Comparison of ENCODE assay signal across 25 mouse cellular contexts in genomic region chr10:120734364-120734763, GRCm38 (mm10).
DNase-seq lines count a peak whose midpoint lies in the region; ATAC-seq and TF ChIP-seq lines count a peak whose summit lies in the region.
"Had no signal": no experiment of that assay in that cellular context is flagged by ENCODE, and none has a peak within 500 bp of the region (broad histone marks: within the 10 kb centered on the region; RNA-seq: fewer than 3 reads in every experiment).

No protein-coding gene starts in this region.

- peak; percentile 44 for DNase-seq in heart, adult 11 months
- no peak for DNase-seq in heart, adult 8-10 months (ENCODE audit: low spot score)
- peak; percentile 11 for DNase-seq in lung, embryonic 14.5 days
- DNase-seq in lung, postnatal 0 days (ENCODE audit: low spot score) = no peak
- DNase-seq in adrenal gland, postnatal 14 days = no peak
- DNase-seq: adrenal gland, adult 8-10 months; adrenal gland, postnatal 25 days; B cell, adult 2 months; cerebellum, adult 11 months; cerebellum, adult 18-20 months; cerebellum, adult 8-10 months; cerebellum, adult 9-11 months; cerebellum, postnatal 14 days; cerebellum, postnatal 36 days; embryo, embryonic 11 days had no signal

- ATAC-seq in lung, embryonic 14.5 days (ENCODE audit: insufficient read depth) = no peak
- no peak for ATAC-seq in lung, postnatal 0 days
- ATAC-seq: CD4-positive, CD25-positive, alpha-beta regulatory T cell, adult 4 months; forebrain, embryonic 14.5 days; forebrain, embryonic 16.5 days had no signal

- H3K4me2 ChIP-seq in lung, embryonic 14.5 days = no peak overlapping the region
- no peak overlapping the region for H3K4me2 ChIP-seq in lung, postnatal 0 days (replicated peaks; ENCODE audit: low read depth, low read length)
- H3K4me2 ChIP-seq: embryonic facial prominence, embryonic 13.5 days; embryonic facial prominence, embryonic 15.5 days; forebrain, embryonic 12.5 days had no signal

- no peak overlapping the region for H3K4me3 ChIP-seq in lung, embryonic 14.5 days (ENCODE audit: low read depth, low read length)
- no peak overlapping the region for H3K4me3 ChIP-seq in lung, postnatal 0 days (ENCODE audit: low read depth, low read length)
- H3K4me3 ChIP-seq: embryonic facial prominence, embryonic 13.5 days; embryonic facial prominence, embryonic 15.5 days; erythroblast, embryonic 14.5 days; forebrain, embryonic 10.5 days; forebrain, embryonic 12.5 days had no signal

- no peaks in the 10 kb centered on the region; the same call in 1 of the 2 replicates for H3K4me1 ChIP-seq in lung, embryonic 14.5 days (ENCODE audit: insufficient read depth)
- no peaks in the 10 kb centered on the region for H3K4me1 ChIP-seq in lung, postnatal 0 days (ENCODE audit: insufficient read depth, low read depth, low read length)

- no peaks in the 10 kb centered on the region for H3K27me3 ChIP-seq in lung, embryonic 14.5 days (ENCODE audit: insufficient read depth, low read length)
- no peaks in the 10 kb centered on the region for H3K27me3 ChIP-seq in lung, postnatal 0 days (replicated peaks; ENCODE audit: insufficient read depth, low read length)
- H3K27me3 ChIP-seq: CH12.LX; embryonic facial prominence, embryonic 13.5 days had no signal

- no peak overlapping the region for H3K9ac ChIP-seq in lung, embryonic 14.5 days
- H3K9ac ChIP-seq in lung, postnatal 0 days (replicated peaks; ENCODE audit: low read depth) = no peak overlapping the region
- H3K9ac ChIP-seq: embryonic facial prominence, embryonic 13.5 days; embryonic facial prominence, embryonic 15.5 days; forebrain, embryonic 12.5 days had no signal

- no peak overlapping the region for H3K27ac ChIP-seq in lung, embryonic 14.5 days (ENCODE audit: low read depth)
- H3K27ac ChIP-seq in lung, postnatal 0 days (ENCODE audit: low read length) = no peak overlapping the region
- H3K27ac ChIP-seq: embryonic facial prominence, embryonic 13.5 days; embryonic facial prominence, embryonic 15.5 days; forebrain, embryonic 10.5 days; forebrain, embryonic 12.5 days had no signal

- WGBS in lung, embryonic 14.5 days = 84% methylated on average over 2 of the region's 2 CpGs
- 82% methylated on average over 2 of the region's 2 CpGs for WGBS in lung, postnatal 0 days

- no peaks in the 10 kb centered on the region for H3K9me3 ChIP-seq in lung, embryonic 14.5 days (ENCODE audit: low read depth, low read length)
- H3K9me3 ChIP-seq in lung, postnatal 0 days (ENCODE audit: low read length) = no peaks in the 10 kb centered on the region
- H3K9me3 ChIP-seq: embryonic facial prominence, embryonic 13.5 days; embryonic facial prominence, embryonic 15.5 days; forebrain, embryonic 10.5 days; forebrain, embryonic 12.5 days had no signal

- TF ChIP-seq CTCF in lung, embryonic 14.5 days (IDR thresholded peaks at IDR 0.05; ENCODE audit: low read depth) = no peak
- no peak for TF ChIP-seq CTCF in lung, postnatal 0 days (IDR thresholded peaks at IDR 0.05)

- no peak for TF ChIP-seq EP300 in lung, postnatal 0 days (IDR thresholded peaks at IDR 0.05)

- H3K36me3 ChIP-seq in lung, embryonic 14.5 days (ENCODE audit: insufficient read depth) = no peaks in the 10 kb centered on the region
- H3K36me3 ChIP-seq in lung, postnatal 0 days (ENCODE audit: insufficient read depth, low read length) = no peaks in the 10 kb centered on the region
- H3K36me3 ChIP-seq: embryonic facial prominence, embryonic 13.5 days; embryonic facial prominence, embryonic 15.5 days; forebrain, embryonic 10.5 days; forebrain, embryonic 12.5 days; G1E had no signal

Comparison
In these comparisons a context has a peak if more than half of its experiments do, and no peak if none do; other contexts are left out.
1. DNase-seq: peak in heart, adult 11 months (single experiment) and lung, embryonic 14.5 days (single experiment); none in heart, adult 8-10 months (single experiment), lung, postnatal 0 days (single experiment) and adrenal gland, postnatal 14 days (single experiment).